Mouse (Mus musculus): ENCODE results near the gene Fndc11.

GRCm38 (mm10) chr2:181178015-181178414 lies 41.8 kb upstream of the Fndc11 start:
- no peak for TF ChIP-seq CTCF (IDR thresholded peaks at IDR 0.05; ENCODE audit: borderline replicate concordance, insufficient read depth, low read depth, low read length)
- TF ChIP-seq POLR2A (IDR thresholded peaks at IDR 0.05; ENCODE audit: borderline replicate concordance, insufficient read depth, low read length), result no peak
